Mouse (Mus musculus) urinary bladder, postnatal 25 days (tissue): ENCODE data around the gene Tfrc.

Experiments
- DNase-seq: peaks from one replicate; pipeline ENCODE4 v3.0.0; 2022; ENCODE audit warnings: low spot score

Tfrc gene

GRCm38 (mm10) chr16:32650461-32650860 is 41.7 kb downstream of the Tfrc start:
- DNase-seq: no peak

DNA sequence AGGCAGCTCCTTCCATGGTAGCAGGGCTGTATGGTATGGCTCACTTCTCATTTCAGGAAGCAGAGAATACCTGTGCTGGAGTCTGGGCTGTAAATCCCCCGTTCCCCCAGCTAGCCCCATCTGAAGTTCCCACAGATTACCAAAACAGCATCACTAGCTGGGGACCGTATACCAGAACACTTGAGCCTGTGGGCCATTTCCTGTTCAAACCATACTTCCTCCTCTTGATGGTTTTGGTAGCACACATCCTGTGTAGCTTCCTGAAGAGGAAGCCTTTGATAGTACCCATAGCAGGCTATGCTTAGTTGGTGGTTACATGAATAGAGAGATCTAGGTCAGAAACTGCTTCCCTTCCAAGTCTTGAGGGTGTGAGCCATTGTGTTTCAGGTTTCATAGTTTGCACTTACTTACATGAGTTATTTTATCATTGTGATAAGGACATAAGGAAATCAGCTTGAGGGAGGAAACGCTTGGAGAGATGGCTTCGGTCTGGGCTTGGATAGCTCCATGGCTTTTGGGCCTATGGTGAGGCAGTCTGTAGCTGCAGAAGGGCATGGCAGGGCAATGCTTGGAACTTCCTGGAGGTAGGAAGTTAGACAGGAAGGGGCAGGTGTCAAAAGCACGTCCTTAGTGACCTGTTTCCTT is 42.4 kb downstream of the Tfrc start:
- DNase-seq: no peak

DNA sequence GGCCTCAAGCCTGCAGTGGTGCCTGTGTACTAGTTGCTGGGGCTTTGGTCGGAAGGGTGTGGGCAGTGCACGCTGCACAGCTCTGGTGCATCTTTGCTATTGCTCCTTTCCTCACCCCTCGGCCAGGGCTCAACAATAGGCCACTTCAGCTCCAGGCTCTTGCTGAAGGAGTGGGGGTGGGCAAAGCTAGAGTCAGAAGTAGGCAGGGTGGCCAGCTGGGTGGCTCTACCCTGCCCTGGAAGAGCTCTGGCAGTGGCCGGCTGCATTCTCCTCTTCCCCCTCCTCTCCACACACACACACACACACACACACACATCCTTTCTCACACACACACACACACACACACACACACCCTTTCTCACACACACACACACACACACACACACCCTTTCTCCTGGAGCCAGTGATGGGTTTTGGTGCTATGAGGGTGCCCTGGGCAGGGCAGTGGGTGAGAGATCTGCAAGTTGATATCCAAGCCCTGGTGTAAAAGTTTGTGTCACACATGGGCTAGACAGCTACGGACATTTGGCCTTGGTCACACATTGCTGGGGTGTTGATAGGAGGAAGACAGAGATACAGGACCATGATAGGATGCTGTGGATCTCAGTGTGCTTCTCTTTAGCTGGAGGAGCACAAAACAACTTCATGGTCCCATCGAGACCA is 45.5 kb downstream of the Tfrc start:
- no peak for DNase-seq

- DNase-seq: no peak
Measured at GRCm38 (mm10) chr16:32655534-32655933, 46.8 kb downstream of the Tfrc start.

DNA sequence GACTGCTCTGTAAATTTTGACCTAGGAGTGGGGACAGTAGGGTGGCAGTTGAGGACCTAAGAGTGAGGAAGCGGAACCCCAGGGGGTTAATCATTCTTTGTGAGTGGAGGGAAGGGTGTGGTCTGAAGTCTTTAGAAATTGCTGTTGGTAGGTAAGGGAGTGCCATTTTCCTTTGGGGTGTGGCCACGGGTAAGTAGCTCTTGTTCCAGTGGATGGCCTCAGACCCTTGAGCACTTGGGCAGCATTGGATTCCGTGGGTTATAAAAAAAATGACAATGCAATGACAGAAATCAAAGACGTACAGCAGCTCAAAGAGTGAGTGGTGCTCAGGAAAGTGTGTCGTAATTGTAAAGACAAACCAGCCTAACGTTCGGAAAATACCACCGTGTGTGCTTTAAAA is 47.6 kb downstream of the Tfrc start:
- DNase-seq: no peak

DNA sequence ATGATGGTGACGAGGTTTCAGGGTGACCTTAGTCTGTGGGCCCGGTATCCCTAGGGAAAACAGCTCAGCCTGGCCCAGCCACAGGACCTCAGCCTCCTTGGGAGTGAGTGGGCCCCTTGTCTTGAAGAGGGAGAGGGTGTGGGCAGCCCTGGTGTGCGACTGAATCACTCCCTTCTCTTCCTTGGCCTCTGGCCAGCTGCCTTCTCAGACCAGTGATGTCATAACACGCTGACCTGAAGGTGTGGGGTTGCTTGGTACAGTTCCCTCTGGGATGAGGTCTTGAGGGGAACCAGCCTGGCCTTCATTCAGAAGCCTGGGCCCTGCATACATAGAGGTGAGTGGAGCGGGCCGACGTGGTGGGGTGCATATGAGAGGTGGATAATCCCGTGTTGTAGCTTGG is 48.1 kb downstream of the Tfrc start:
- DNase-seq: peak; percentile 51

DNA sequence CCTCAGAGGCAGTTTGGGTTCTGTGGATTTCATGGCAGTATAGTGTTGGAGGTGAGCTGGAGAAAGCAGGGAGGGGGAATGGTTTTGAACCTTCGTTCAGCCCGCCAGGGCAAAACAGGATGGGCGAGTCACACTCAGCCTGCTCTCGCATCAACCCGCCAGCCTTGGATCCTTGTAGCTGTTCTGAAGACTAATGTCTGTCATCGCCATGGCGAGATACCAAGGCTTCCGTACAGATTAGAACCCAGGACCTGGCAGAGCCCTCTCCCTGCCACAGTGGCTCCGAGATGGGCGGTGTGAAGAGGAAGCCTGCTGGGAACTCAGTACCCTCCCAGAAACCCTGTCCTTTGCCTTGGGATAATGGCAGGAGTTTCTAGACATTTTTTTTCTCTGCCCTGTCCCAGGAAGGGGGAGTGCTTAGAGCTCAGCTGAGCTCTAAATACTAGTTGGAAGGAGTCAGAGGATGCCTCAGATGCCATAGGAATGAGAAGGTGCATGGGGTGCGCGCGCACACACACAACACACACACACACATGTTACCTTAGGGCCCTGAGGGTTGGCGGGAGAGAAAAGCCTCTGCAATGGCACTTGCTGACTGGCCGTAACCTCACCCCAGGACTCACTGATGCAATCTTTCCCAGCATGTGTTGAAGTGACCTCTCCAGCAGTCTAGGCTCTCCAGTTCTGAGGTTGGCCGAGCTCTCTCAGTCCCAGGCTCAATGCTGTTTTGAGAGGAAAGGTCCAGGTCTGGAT is 49.0 kb downstream of the Tfrc start:
- no peak for DNase-seq

- no peak for DNase-seq
Measured at GRCm38 (mm10) chr16:32658743-32659171, 50.0 kb downstream of the Tfrc start.

GRCm38 (mm10) chr16:32659385-32659784 is 50.7 kb downstream of the Tfrc start:
- peak; percentile 55 for DNase-seq

DNA sequence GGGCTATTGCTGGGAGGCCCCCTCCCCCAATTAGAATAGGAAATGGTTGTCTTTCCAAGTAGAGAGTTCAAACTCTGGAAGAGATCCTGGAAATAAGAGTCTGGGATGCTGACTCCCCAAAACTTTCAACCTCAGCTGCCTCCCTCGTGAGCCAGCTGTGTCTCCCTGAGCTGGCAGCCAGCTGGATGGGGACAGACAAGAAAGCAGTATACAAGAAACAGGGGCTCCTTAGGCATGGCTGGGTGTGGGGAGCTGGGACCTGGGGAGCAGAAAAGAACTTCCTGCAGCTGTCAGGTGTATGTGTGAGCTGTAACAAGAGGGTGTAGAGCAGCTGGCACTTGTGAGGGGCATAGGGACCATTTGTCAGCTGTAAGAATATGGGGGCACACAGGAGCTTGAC is 51.4 kb downstream of the Tfrc start:
- DNase-seq: no peak

DNA sequence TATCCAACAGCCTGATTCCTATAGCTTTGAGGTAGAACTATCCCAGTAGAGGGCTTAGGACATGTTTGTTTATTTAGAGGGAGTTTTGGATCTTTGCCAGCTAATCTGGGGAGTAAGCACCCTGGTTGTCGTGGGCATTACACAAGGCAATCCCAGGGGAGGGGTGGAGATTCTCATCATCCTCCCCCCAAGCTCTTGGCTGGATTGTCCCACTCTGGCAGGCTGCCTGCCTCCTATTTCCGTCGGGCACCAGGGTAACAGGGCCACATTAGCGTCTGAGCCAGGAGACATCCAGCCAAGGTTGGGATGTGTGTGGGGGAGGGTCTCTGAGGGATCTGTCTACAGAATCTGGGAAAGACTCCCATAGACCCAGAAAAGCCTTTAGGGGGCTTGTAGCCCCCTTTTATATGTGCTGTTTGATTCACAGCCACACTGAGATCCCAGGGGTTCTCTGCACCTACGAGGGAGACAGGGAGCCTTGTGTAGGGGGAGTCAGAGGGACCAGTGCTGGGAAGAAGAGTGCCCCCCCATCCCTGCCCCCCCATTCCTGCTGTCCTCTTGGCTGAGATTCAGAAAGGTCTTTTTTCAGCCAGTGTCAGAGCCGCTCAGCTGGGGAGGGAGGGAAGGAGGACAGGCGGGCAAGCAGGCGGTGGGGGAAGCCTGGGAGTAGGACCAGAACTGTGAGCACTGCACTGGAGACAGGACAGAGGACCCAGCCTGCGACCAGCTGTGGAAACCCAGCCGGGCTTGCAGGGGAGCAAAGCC is 52.0 kb downstream of the Tfrc start:
- no peak for DNase-seq

GRCm38 (mm10) chr16:32661493-32661921 is 52.8 kb downstream of the Tfrc start:
- no peak for DNase-seq

GRCm38 (mm10) chr16:32662372-32662771 is 53.7 kb downstream of the Tfrc start:
- DNase-seq: no peak

- no peak for DNase-seq
Measured at GRCm38 (mm10) chr16:32663231-32663858, 54.6 kb downstream of the Tfrc start.

- DNase-seq: no peak
Measured at GRCm38 (mm10) chr16:32664211-32664610, 55.5 kb downstream of the Tfrc start.

GRCm38 (mm10) chr16:32665851-32666665 is 57.3 kb downstream of the Tfrc start:
- DNase-seq: no peak

DNA sequence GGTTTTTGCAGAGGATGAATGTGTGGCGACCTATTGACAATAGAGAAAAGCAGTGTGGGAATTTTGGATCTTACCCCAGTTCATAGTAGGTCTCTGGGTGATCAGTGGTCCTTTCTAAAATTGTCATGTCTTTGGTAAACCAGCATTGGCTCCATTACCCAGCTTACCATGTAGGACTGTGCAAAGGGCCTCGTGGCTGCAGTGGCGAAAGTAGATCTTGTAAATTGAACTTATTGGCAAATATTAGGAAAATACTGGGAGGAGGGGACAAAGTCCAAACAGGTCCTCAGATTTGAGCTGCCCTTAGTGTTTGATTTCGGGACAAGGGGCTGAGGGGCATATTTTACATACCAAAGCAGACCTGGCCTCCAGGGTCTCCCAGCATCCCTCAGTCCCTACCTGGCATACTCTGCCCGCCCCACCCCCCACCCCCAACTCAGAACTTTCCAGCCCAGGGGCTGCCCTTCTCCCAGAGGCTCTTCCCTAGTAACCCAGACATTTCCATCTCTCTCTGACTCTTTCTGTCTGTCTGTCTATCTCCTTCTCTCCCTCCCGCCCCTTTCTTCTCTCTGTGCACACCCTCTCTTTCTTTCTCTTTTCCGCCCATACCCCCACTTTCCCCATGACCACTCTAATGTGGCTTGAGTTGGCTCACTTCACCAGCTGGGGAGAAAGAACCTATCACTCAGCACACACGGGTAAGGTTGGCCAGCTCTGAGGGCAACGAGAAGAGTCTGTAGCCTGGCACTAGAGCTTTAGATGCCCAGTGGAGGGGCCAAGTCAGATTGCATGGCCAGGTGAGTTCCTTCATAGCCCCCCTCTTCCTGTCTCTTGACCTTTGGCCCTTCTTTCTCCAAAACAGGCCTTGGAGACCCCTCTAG is 58.2 kb downstream of the Tfrc start:
- DNase-seq: no peak

DNA sequence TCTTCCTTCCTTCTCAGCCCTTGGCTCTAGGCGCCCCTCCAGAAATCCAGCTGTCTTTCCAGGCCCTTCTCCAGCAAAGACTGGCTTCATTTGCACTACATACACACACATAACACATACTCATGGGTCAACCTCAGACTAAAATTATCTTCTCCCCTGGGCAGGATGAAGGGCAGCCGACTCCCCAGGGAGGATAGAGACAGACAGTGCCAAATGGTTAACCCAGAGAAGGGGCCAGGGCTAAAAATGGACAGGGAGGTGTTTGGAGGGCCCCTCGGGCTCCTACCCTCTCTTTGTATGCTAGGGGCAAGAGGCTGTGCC is 58.8 kb downstream of the Tfrc start:
- DNase-seq: no peak

DNA sequence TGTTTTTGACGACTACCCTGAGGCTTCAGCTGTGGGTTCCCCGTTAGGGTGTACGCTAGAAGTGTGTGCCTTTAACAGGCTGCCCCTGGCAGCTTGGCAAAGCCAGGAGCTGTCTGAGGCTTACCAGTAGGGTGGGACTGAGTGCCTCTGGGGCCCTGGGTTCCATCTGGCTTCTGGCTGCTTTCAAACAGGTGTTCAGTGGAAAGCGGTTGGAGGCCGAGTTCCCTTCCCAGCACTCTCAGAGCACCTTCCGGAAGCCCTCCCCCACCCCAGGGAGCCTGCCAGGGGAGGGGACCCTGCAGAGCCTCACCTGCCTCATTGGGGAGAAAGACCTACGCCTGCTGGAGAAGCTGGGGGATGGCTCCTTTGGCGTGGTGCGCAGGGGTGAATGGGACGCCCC is 59.3 kb downstream of the Tfrc start:
- no peak for DNase-seq

DNA sequence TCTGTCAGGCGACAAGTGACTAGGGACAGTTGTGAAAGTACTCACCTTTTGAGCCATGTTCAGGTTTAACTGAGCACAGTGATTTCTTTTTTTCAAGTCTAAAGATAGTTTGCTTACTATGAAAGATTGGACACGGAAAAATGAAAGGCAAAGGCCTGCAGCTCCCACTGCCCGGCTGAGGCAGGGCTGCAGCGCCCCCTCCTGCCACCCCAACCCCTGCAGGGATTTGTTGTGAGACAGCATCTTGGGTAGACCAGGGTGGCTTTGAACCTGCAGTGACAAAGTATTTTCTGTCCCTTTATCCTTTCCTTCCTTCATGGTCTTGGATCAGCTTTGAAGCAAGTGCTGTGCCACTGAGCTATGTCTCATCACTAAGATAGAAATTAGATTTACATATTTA is 59.8 kb downstream of the Tfrc start:
- DNase-seq: no peak
